Mouse (Mus musculus): Measurements from ENCODE around the gene Fgf22. TPM values are rescaled to one million over a fixed set of nuclear protein-coding genes. Genes with fewer than 3 reads are reported as not detected.

The Fgf22 gene
- total RNA-seq, 2 experiments from 2014 or later = not detected

DNA sequence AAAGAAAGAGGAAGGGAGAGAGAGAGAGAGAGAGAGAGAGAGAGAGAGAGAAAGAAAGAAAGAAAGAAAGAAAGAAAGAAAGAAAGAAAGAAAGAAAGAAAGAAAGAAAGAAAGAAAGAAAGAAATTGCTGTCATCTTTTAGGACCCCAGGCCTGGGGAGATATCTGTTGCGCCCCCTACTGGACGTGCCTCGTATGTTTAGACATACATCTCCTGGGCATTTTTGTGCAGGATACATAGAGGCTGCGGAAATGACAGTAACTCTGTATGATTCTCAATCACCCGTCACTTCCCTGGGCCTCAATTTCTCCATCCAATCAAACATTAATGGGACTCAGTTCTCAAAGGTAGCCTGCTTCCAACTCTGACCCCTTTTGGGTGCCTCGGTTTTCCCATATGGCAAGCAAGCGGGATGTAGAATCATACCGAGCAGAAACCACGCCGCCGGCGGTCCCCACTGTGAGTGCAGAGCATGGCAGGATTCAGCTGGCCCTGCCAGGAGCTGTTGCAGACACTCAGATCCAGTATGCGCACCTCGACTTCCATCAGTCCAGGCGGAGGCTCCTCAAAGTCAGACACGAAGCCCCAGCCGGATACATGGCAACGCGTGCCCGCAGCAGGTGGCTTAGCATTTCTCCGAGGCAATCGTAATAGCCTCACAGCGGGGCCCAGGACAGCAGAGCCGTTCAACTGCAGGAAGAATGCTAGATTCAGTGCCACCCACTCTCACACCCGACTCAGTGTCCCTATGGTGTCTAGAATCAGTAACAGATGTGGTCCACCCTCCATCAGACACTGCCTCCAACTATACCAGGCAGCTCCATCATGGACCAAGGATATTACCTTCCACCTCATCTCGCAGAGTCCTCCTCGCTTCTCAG is 29.3 kb downstream of the Fgf22 start:
- intact Hi-C loops (cut with DNase I) = no loop called here
- no peak for DNase-seq

DNA sequence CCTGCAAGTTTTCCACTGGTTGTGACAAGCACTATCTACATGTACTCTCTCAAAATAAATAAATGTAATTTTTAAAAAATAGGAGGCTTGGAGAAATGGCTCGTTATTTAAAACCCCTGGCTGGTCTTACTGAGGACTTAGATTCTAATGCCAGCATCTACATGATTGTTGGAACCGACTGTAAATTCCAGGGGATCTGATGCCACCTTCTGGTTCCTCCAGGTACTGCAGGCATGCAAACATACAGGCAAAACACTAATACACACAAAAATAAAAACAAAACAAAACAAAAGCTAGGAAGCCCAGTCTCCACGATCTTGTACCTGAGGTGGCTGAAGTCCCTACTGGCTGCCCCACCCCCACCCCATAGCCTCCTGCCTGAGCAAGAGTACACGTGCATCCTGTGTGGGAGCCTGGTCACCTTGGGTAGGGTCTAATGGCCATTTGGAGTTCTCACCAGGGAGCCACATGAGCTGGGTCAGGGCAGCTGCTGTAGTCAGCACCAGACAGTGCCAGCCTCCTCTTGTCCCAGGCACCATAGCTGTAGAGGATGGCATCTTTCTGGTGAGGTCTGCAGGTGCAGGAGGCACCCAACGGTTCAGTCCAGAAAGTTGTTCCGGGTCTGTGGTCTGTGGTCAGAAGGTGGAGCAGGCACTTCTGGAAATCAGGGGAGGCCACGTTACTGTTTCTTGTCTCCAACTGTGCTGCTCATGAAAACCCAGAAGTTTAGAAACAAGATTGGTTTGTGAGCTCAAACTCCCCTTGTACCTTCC is 33.7 kb downstream of the Fgf22 start:
- intact Hi-C loops (cut with DNase I) = loop anchor here (2.0 to 5.0 kb wide), 4 partner anchors 20 to 94 kb away; no protein-coding TSS in a partner anchor

GRCm38 (mm10) chr10:79789581-79789980 is 34.7 kb downstream of the Fgf22 start:
- intact Hi-C loops (cut with DNase I) = loop anchor here (2.0 to 5.0 kb wide), 4 partner anchors 21 to 95 kb away; no protein-coding TSS in a partner anchor

More for the DNA sequence above, 33.7 kb downstream of the Fgf22 start:
- DNase-seq = peak; percentile 81 to 91

GRCm38 (mm10) chr10:79790861-79791260 is 36.0 kb downstream of the Fgf22 start, which contains the start of gene Prss57:
Gene Prss57 (minus strand): TSS chr10:79790961.
- DNase-seq = no peak
- intact Hi-C loops (cut with DNase I) = no loop called here

More at GRCm38 (mm10) chr10:79789581-79789980, 34.7 kb downstream of the Fgf22 start:
- DNase-seq = no peak

GRCm38 (mm10) chr10:79792339-79793040 is 37.6 kb downstream of the Fgf22 start:
- DNase-seq = no peak
- intact Hi-C loops (cut with DNase I) = loop anchor here (1.0 kb wide), 1 partner anchor 20 kb away; no protein-coding TSS in a partner anchor

GRCm38 (mm10) chr10:79793051-79793737 is 38.3 kb downstream of the Fgf22 start, which contains the start of gene Palm:
Gene Palm (plus strand): TSS chr10:79793572.
- intact Hi-C loops (cut with DNase I) = loop anchor here (1.0 kb wide), 1 partner anchor 19 kb away; no protein-coding TSS in a partner anchor
- DNase-seq = peak; percentile 88 to 91

GRCm38 (mm10) chr10:79793738-79794490 is 39.0 kb downstream of the Fgf22 start:
- intact Hi-C loops (cut with DNase I) = loop anchor here (1.0 kb wide), 2 partner anchors 14 to 18 kb away; no protein-coding TSS in a partner anchor
- peak; percentile 45 to 52 for DNase-seq

DNA sequence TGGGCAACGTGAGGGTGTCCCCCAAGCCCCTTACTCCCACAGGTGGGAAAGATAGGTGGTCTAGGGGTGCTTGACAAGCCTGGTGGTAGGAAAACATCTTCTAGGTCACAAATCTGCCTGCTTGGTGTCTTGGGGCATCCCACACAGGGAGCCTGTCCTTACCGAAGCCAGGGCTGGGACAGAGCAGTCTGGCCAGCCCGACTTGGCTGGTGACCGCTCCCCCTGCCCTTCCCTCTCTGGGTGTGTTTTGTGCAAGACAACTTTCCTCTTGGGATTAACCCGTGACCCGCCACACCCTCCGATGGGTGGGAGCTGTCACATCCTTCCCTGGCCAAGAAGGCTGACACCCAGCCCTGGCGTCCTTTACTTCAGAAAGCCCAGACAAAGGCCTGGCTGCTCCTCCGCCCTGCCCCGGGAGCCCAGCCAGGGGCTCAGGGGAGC is 39.6 kb downstream of the Fgf22 start:
- peak; percentile 83 to 86 for DNase-seq
- intact Hi-C loops (cut with DNase I) = loop anchor here (1.0 kb wide), 1 partner anchor 14 kb away; no protein-coding TSS in a partner anchor

DNA sequence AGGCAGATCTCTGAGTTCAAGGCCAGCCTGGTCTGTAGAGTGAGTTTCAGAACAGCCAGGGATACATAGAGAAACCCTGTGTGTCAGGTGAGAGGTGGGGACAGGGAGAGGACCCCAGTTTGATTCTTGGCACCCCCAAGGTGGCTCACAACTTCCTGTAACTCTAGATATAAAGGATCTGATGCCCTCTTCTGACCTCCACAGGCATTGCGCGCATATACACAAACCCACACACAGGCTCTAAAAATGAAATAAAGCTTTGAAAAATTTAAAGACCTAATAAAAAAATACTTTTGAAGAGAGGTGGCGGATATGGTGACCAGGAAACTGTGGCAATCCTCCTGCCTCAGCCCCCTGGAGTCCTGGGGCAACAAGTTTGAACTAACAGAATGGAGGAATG is 41.0 kb downstream of the Fgf22 start:
- DNase-seq = no peak
- intact Hi-C loops (cut with DNase I) = no loop called here

DNA sequence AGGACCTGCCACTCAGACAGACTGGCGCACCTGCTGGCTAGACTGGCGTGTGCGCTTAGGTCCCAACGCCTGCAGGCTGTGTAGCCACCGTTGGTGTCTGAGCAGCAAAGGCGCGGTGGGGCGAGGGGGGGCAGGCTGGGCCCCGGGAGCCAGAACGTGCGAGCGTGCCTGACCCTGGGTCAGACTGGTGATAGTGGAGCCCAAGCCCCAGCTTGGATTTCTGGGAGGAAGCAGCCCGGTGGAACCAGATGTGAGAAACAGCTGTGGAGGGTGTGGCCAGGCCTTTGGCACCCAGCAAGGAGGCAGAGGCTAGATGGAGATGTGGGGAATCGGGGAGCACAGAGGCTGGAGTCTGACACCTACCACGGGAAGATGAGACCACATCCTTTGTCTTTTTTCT is 42.5 kb downstream of the Fgf22 start:
- intact Hi-C loops (cut with DNase I) = no loop called here
- peak; percentile 59 to 67 for DNase-seq

GRCm38 (mm10) chr10:79798289-79798928 is 43.5 kb downstream of the Fgf22 start:
- DNase-seq = no peak

DNA sequence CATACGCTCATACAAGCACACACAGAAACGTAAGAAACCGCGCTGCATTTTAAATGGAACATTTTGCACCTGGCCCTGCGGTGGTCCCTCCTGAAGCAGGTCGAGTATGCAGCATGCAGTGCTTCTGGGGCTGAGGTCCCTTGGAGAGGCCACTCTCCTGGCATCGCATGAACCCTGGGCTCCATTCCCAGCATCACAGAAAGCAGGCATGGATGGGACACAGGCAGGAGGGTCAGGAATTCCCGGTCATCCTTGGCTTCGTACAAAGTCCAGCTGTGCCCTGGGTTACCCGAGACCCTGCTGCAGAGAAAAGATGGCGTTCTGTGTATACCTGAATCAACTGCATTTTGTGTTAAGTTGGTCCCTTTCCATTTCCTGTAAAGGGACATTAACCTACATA is 45.6 kb downstream of the Fgf22 start:
- intact Hi-C loops (cut with DNase I) = no loop called here
- DNase-seq = no peak

More at GRCm38 (mm10) chr10:79798289-79798928, 43.5 kb downstream of the Fgf22 start:
- intact Hi-C loops (cut with DNase I) = no loop called here

GRCm38 (mm10) chr10:79801837-79802236 is 47.0 kb downstream of the Fgf22 start:
- intact Hi-C loops (cut with DNase I) = no loop called here

GRCm38 (mm10) chr10:79802331-79802971 is 47.6 kb downstream of the Fgf22 start:
- intact Hi-C loops (cut with DNase I) = no loop called here
- DNase-seq = peak; percentile 68 to 70

More at GRCm38 (mm10) chr10:79801837-79802236, 47.0 kb downstream of the Fgf22 start:
- DNase-seq = no peak

- peak; percentile 46 to 48 for DNase-seq
- intact Hi-C loops (cut with DNase I) = no loop called here
Observed at GRCm38 (mm10) chr10:79803716-79804323, 48.9 kb downstream of the Fgf22 start.

DNA sequence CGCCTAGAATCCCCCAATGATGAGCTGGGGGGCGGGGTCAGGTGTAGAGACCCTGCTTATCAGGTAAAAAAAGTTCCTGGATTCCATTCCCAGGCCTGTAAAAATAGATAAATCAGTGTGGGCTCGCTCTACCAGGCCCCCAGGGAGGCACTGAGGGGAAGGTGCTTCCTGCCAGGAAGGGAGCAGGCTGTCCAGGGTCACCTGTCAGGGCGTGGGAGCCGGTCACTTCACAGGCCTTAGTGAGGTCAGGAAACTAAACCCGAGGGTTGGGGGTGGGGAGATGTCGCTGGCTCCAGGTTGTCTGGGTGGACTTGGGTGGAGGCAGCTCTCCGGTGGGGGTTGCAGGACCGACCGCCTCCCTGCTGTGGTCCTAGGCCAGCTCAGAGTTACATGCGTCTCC is 50.8 kb downstream of the Fgf22 start:
- intact Hi-C loops (cut with DNase I) = no loop called here
- DNase-seq = peak; percentile 67 to 72

DNA sequence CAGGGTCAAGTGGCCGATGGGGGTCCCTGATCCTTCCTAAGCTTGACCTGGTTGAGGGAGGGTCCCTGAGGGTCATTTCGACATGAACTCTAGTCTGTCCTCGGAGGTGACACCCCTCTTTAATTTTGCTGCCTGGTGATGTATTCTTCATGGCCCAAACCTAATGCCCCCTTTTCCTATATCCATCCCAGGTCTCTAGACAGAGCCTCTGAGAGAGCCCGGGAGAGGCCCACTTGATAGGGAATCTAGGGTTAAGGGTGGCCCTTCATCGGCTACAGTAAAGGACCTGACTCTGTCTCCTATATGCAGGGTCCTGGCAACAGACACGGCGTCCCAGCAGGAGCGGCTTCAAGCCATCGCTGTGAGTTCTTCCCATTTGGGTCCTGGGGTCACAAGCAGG is 51.5 kb downstream of the Fgf22 start:
- intact Hi-C loops (cut with DNase I) = no loop called here
- no peak for DNase-seq

Data from heart, postnatal 36 days (tissue).